Mouse (Mus musculus) layer of hippocampus, adult 2 months (tissue): Measurements from ENCODE around the gene Sugct. TPM values are rescaled to one million over a fixed set of nuclear protein-coding genes. Genes with fewer than 3 reads are reported as not detected.

Experiments
- DNase-seq, 2 experiments: peaks; one replicate each; pipeline ENCODE4 v3.0.0; 2022; ENCODE audit warnings: low spot score in 2 of 2
- H3K27ac ChIP-seq: fragments of 200-600 bp; 2 replicates; pipeline ENCODE4 v1.8.1; 2022
- H3K4me3 ChIP-seq: fragments of 200-600 bp; 2 replicates; pipeline ENCODE4 v1.8.1; 2022; ENCODE audit warnings: mild to moderate bottlenecking
- CTCF ChIP-seq: fragments of 200-600 bp; conservative IDR thresholded peaks from 2 replicates; pipeline ENCODE4 v1.8.1; 2022; ENCODE audit warnings: antibody characterized with exemption, mild to moderate bottlenecking, moderate library complexity
- total RNA-seq, 2 experiments: library from RNA; stranded (reverse); gene quantifications; 2 replicates each; pipeline ENCODE4 v1.2.3; 2021

Sugct gene
- total RNA-seq, 2 experiments from 2014 or later: 2.1 to 3.3 TPM

- H3K27ac ChIP-seq: no peak overlapping the region
- TF ChIP-seq CTCF: no peak
- H3K4me3 ChIP-seq: no peak overlapping the region
- DNase-seq: no peak
These were observed 657.0 kb downstream of the Sugct start for GRCm38 (mm10) chr13:17038341-17038740.

- no peak for DNase-seq
- Histone ChIP-seq H3K27ac (no peak overlapping the region), H3K4me3 (no peak overlapping the region)
- no peak for TF ChIP-seq CTCF
These were observed 657.5 kb downstream of the Sugct start for GRCm38 (mm10) chr13:17037899-17038298.

GRCm38 (mm10) chr13:17030761-17031160 lies 664.6 kb downstream of the Sugct start:
- Histone ChIP-seq H3K4me3 (no peak overlapping the region), H3K27ac (no peak overlapping the region)
- no peak for DNase-seq
- no peak for TF ChIP-seq CTCF

GRCm38 (mm10) chr13:17028595-17028994 lies 666.8 kb downstream of the Sugct start:
- Histone ChIP-seq H3K27ac (no peak overlapping the region), H3K4me3 (no peak overlapping the region)
- DNase-seq: peak; percentile 44 to 65
- TF ChIP-seq CTCF: peak; percentile 82

- Histone ChIP-seq H3K27ac (no peak overlapping the region), H3K4me3 (no peak overlapping the region)
- TF ChIP-seq CTCF: no peak
- no peak for DNase-seq
These were observed 667.4 kb downstream of the Sugct start for GRCm38 (mm10) chr13:17027846-17028529.

- TF ChIP-seq CTCF: no peak
- Histone ChIP-seq H3K27ac (no peak overlapping the region), H3K4me3 (no peak overlapping the region)
- no peak for DNase-seq
These were observed 668.4 kb downstream of the Sugct start for GRCm38 (mm10) chr13:17027001-17027400.

GRCm38 (mm10) chr13:16996464-16996863 lies 698.9 kb downstream of the Sugct start:
- no peak for TF ChIP-seq CTCF
- Histone ChIP-seq H3K4me3 (no peak overlapping the region), H3K27ac (no peak overlapping the region)
- DNase-seq: no peak

- Histone ChIP-seq H3K27ac (no peak overlapping the region), H3K4me3 (no peak overlapping the region)
- no peak for TF ChIP-seq CTCF
- DNase-seq: no peak
These were observed 700.0 kb downstream of the Sugct start for GRCm38 (mm10) chr13:16995321-16995720.

- peak in 1 of 2 experiments; percentile 15 for DNase-seq
- Histone ChIP-seq H3K27ac (no peak overlapping the region), H3K4me3 (no peak overlapping the region)
- TF ChIP-seq CTCF: no peak
These were observed 717.6 kb downstream of the Sugct start for GRCm38 (mm10) chr13:16977743-16978142.

GRCm38 (mm10) chr13:16971277-16971676 lies 724.1 kb downstream of the Sugct start:
- TF ChIP-seq CTCF: no peak

GRCm38 (mm10) chr13:16968995-16969394 lies 726.4 kb downstream of the Sugct start:
- no peak for TF ChIP-seq CTCF
- DNase-seq: no peak
- no peak overlapping the region for H3K4me3 ChIP-seq
- H3K27ac ChIP-seq: no peak overlapping the region

More at GRCm38 (mm10) chr13:16971277-16971676, 724.1 kb downstream of the Sugct start:
- Histone ChIP-seq H3K27ac (no peak overlapping the region), H3K4me3 (no peak overlapping the region)
- DNase-seq: no peak

GRCm38 (mm10) chr13:16964823-16965475 lies 730.4 kb downstream of the Sugct start:
- Histone ChIP-seq H3K4me3 (no peak overlapping the region), H3K27ac (no peak overlapping the region)
- TF ChIP-seq CTCF: peak; percentile 79
- DNase-seq: no peak

GRCm38 (mm10) chr13:16952045-16952444 lies 743.3 kb downstream of the Sugct start:
- no peak for TF ChIP-seq CTCF
- Histone ChIP-seq H3K4me3 (no peak overlapping the region), H3K27ac (no peak overlapping the region)
- DNase-seq: no peak

GRCm38 (mm10) chr13:16939466-16939811 lies 755.9 kb downstream of the Sugct start:
- Histone ChIP-seq H3K27ac (no peak overlapping the region), H3K4me3 (no peak overlapping the region)
- TF ChIP-seq CTCF: no peak
- DNase-seq: no peak
